Mouse (Mus musculus) testis, adult 2 months (tissue): ENCODE data around the gene Serpind1.

Experiments used
- CTCF ChIP-seq: fragments of 200-500 bp; IDR thresholded peaks from 2 replicates; pipeline ENCODE4 v1.5.1; 2012; ENCODE audit warnings: low read depth, mild to moderate bottlenecking, inconsistent platforms, low read length, moderate library complexity; ENCODE audit not compliant: control insufficient read depth, insufficient read depth, insufficient replicate concordance
- POLR2A ChIP-seq: fragments of 200-500 bp; IDR thresholded peaks from 2 replicates; pipeline ENCODE4 v1.6.1; 2012; ENCODE audit warnings: low read depth, mild to moderate bottlenecking, inconsistent platforms, low read length, moderate library complexity; ENCODE audit not compliant: control insufficient read depth

- TF ChIP-seq POLR2A (no peak), CTCF (no peak)
Measured at GRCm38 (mm10) chr16:17300818-17301217, 30.4 kb upstream of the Serpind1 start.
